ENCODE assay signal across 20 mouse cellular contexts in genomic region chr5:96969032-96969431, GRCm38 (mm10). TPM values are rescaled to one million over a fixed set of nuclear protein-coding genes. Genes with fewer than 3 reads are reported as not detected.
DNase-seq lines count a peak whose midpoint lies in the region; ATAC-seq and TF ChIP-seq lines count a peak whose summit lies in the region.
"Had no signal": no experiment of that assay in that cellular context is flagged by ENCODE, and none has a peak within 500 bp of the region (broad histone marks: within the 10 kb centered on the region; RNA-seq: fewer than 3 reads in every experiment).

No protein-coding gene starts in this region.

- H3K9me3 ChIP-seq in liver, embryonic 12.5 days (replicated peaks), result no peaks in the 10 kb centered on the region
- H3K9me3 ChIP-seq in liver, postnatal 0 days (ENCODE audit: low read length), result no peaks in the 10 kb centered on the region
- no peaks in the 10 kb centered on the region for H3K9me3 ChIP-seq in MEL (replicated peaks; ENCODE audit: insufficient read depth, low read length)
- H3K9me3 ChIP-seq: midbrain, embryonic 15.5 days; neural tube, embryonic 15.5 days had no signal

- peak overlapping the region; percentile 27; the same call in 1 of the 2 replicates for H3K27ac ChIP-seq in liver, embryonic 12.5 days
- H3K27ac ChIP-seq in liver, postnatal 0 days (ENCODE audit: low read depth), result no peak overlapping the region
- H3K27ac ChIP-seq in MEL (ENCODE audit: control insufficient read depth, low read depth, low read length), result peak overlapping the region; percentile 18
- H3K27ac ChIP-seq in small intestine, adult 2 months (ENCODE audit: insufficient read depth, low read depth, low read length), result peak overlapping the region; percentile 57
- H3K27ac ChIP-seq: gastrocnemius, adult 2 months; midbrain, embryonic 15.5 days; neural tube, embryonic 15.5 days had no signal

- H3K36me3 ChIP-seq in liver, embryonic 12.5 days, result no peaks in the 10 kb centered on the region
- no peaks in the 10 kb centered on the region for H3K36me3 ChIP-seq in liver, postnatal 0 days (replicated peaks; ENCODE audit: insufficient read depth, low read length)
- H3K36me3 ChIP-seq in MEL (ENCODE audit: control insufficient read depth in 1 of 2, insufficient read depth in 2 of 2, low read length in 2 of 2), result peaks cover 0 to 18% of the 10 kb centered on the region in 2 experiments; a peak in 2 of 4 replicates
- H3K36me3 ChIP-seq in small intestine, adult 2 months (ENCODE audit: control insufficient read depth, insufficient read depth, low read length), result no peaks in the 10 kb centered on the region
- H3K36me3 ChIP-seq: midbrain, embryonic 15.5 days; neural tube, embryonic 15.5 days had no signal

- DNase-seq in heart, adult 11 months, result peak; percentile 52
- DNase-seq in heart, adult 18-20 months, result no peak
- no peak for DNase-seq in liver, postnatal 0 days
- DNase-seq in MEL (ENCODE audit: low read depth, low spot score), result no peak
- DNase-seq in T-cell, adult 2 months (ENCODE audit: low spot score), result no peak
- DNase-seq: adrenal gland, postnatal 10 days; cerebellum, adult 11 months; cerebellum, postnatal 14 days; gastrocnemius, adult 2 months; layer of hippocampus, adult 9-11 months; lung, embryonic 14.5 days; lung, postnatal 4 days; spleen, adult 18-20 months; thymus, postnatal 36 days had no signal

- H3K4me1 ChIP-seq in liver, embryonic 12.5 days, result peaks cover 50% of the 10 kb centered on the region
- peaks cover 11% of the 10 kb centered on the region for H3K4me1 ChIP-seq in liver, postnatal 0 days (ENCODE audit: insufficient read depth)
- H3K4me1 ChIP-seq in MEL (ENCODE audit: control insufficient read depth in 1 of 2, insufficient read depth in 2 of 2, low read length in 2 of 2), result peaks cover 6 to 19% of the 10 kb centered on the region in 2 experiments
- peaks cover 12% of the 10 kb centered on the region for H3K4me1 ChIP-seq in small intestine, adult 2 months (ENCODE audit: control insufficient read depth, insufficient read depth, insufficient read length, low read length)

- no peak for TF ChIP-seq EP300 in liver, postnatal 0 days (IDR thresholded peaks at IDR 0.05; ENCODE audit: low read depth)
- TF ChIP-seq EP300 in MEL (IDR thresholded peaks at IDR 0.05; ENCODE audit: low read depth in 1 of 2, low read length in 2 of 2), result no peak

- H3K79me2 ChIP-seq in MEL (ENCODE audit: control insufficient read depth, insufficient read depth, low read length, poor library complexity), result no peaks in the 10 kb centered on the region

- TF ChIP-seq CTCF in liver, postnatal 0 days (IDR thresholded peaks at IDR 0.05; ENCODE audit: low read depth), result no peak
- no peak for TF ChIP-seq CTCF in MEL (IDR thresholded peaks at IDR 0.05 in 2 of 3, conservative IDR thresholded peaks at IDR 0.05 in 1 of 3; ENCODE audit: control insufficient read depth in 1 of 3, insufficient read depth in 1 of 3, low read depth in 2 of 3, low read length in 3 of 3, poor library complexity in 1 of 3, severe bottlenecking in 1 of 3)
- TF ChIP-seq CTCF in small intestine, adult 2 months (IDR thresholded peaks at IDR 0.05; ENCODE audit: extremely low read depth, insufficient read length, insufficient replicate concordance, low read depth, low read length), result no peak

- H3K4me3 ChIP-seq in liver, embryonic 12.5 days, result no peak overlapping the region
- H3K4me3 ChIP-seq in liver, postnatal 0 days (ENCODE audit: low read depth, low read length), result no peak overlapping the region
- 0 out of 4 replicates have a peak overlapping the region, but pooled peaks of 1 of the 2 experiments have one; percentile 4 for H3K4me3 ChIP-seq in MEL (ENCODE audit: control insufficient read depth in 1 of 2, insufficient read depth in 1 of 2, low read depth in 2 of 2, low read length in 2 of 2)
- no peak overlapping the region for H3K4me3 ChIP-seq in small intestine, adult 2 months (ENCODE audit: low read depth, low read length)
- H3K4me3 ChIP-seq: gastrocnemius, adult 2 months; midbrain, embryonic 15.5 days; neural tube, embryonic 15.5 days had no signal

- TF ChIP-seq RAD21 in MEL (IDR thresholded peaks at IDR 0.05; ENCODE audit: low read depth, low read length), result no peak

- 69% methylated on average over 3 of the region's 3 CpGs for WGBS in liver, embryonic 12.5 days (ENCODE audit: insufficient replicate concordance)
- 79% methylated on average over 3 of the region's 3 CpGs for WGBS in liver, postnatal 0 days (ENCODE audit: insufficient replicate concordance)
- WGBS in small intestine, adult 2 months, result 88% methylated on average over 3 of the region's 3 CpGs

- 0 out of 2 replicates have a peak overlapping the region, but pooled peaks have one; percentile 5 for H3K9ac ChIP-seq in liver, embryonic 12.5 days
- no peak overlapping the region for H3K9ac ChIP-seq in liver, postnatal 0 days (replicated peaks)
- peak overlapping the region; percentile 24 for H3K9ac ChIP-seq in MEL (ENCODE audit: control insufficient read depth, low read depth, low read length, poor library complexity, severe bottlenecking)
- H3K9ac ChIP-seq: lung, embryonic 14.5 days; midbrain, embryonic 15.5 days; neural tube, embryonic 15.5 days had no signal

- ATAC-seq in liver, embryonic 12.5 days, result no peak
- no peak for ATAC-seq in liver, postnatal 0 days
- ATAC-seq: activated CD4-positive, CD25-positive, alpha-beta regulatory T cell, adult 4 months; midbrain, embryonic 15.5 days; Patski had no signal

- no peaks in the 10 kb centered on the region for H3K27me3 ChIP-seq in liver, embryonic 12.5 days (replicated peaks)
- H3K27me3 ChIP-seq in liver, postnatal 0 days (ENCODE audit: insufficient read depth, low read length), result no peaks in the 10 kb centered on the region
- no peaks in the 10 kb centered on the region for H3K27me3 ChIP-seq in MEL (ENCODE audit: control insufficient read depth in 1 of 2, insufficient read depth in 2 of 2, low read length in 2 of 2)
- H3K27me3 ChIP-seq in small intestine, adult 2 months (ENCODE audit: control insufficient read depth, insufficient read depth, low read length), result no peaks in the 10 kb centered on the region
- H3K27me3 ChIP-seq: midbrain, embryonic 15.5 days; neural tube, embryonic 15.5 days; Patski had no signal

- TF ChIP-seq POLR2A in MEL (IDR thresholded peaks at IDR 0.05; ENCODE audit: control insufficient read depth in 1 of 2, insufficient read depth in 1 of 2, low read depth in 1 of 2, low read length in 2 of 2, poor library complexity in 1 of 2), result no peak
- no peak for TF ChIP-seq POLR2A in small intestine, adult 2 months (IDR thresholded peaks at IDR 0.05; ENCODE audit: low read depth, low read length)

- H3K4me2 ChIP-seq in liver, embryonic 12.5 days, result no peak overlapping the region
- no peak overlapping the region for H3K4me2 ChIP-seq in liver, postnatal 0 days (ENCODE audit: low read depth, low read length)
- H3K4me2 ChIP-seq: lung, embryonic 14.5 days; midbrain, embryonic 15.5 days; neural tube, embryonic 15.5 days had no signal

TF ChIP-seq in MEL, 35 proteins besides CTCF, POLR2A, EP300 and RAD21:
- TF ChIP-seq UBTF (IDR thresholded peaks at IDR 0.05; ENCODE audit: borderline replicate concordance, insufficient read depth, low read depth, low read length) (no peak), SMC3 (IDR thresholded peaks at IDR 0.05; ENCODE audit: low read depth, low read length) (no peak), NRF1 (IDR thresholded peaks at IDR 0.05; ENCODE audit: insufficient read depth, low read depth, low read length, poor library complexity, severe bottlenecking) (no peak), KAT2A (conservative IDR thresholded peaks at IDR 0.05; ENCODE audit: low read depth, low read length) (no peak), HCFC1 (IDR thresholded peaks at IDR 0.05; ENCODE audit: low read depth, low read length) (no peak), ETS1 (IDR thresholded peaks at IDR 0.05; ENCODE audit: low read depth, low read length) (no peak)

RNA-seq across cellular contexts. Expression of gene Bmp2k, which starts 28.5 kb away (rescaled TPM):
- total RNA-seq in heart, adult 18-20 months (2021), result 1 to 10 TPM; 6.7 to 7.0 TPM
- polyA plus RNA-seq in liver, embryonic 12.5 days (2016; fragmentation: Nextera tagmentation; extraction: Ambion mirVana), result 57.2 and 59.8 TPM in 2 replicates
- 13.6 and 15.2 TPM in 2 replicates for polyA plus RNA-seq in liver, postnatal 0 days (2015; fragmentation: Nextera tagmentation; extraction: Ambion mirVana)
- 10.8 and 11.2 TPM in 2 replicates for total RNA-seq in MEL (2012; rRNA removed)
- 10 to 100 TPM in 1 of 2 experiments, not detected in 1; 16.3 TPM for polyA plus RNA-seq in MEL (2012; ENCODE audit: insufficient read depth in 1 of 2, insufficient read length in 2 of 2, low read depth in 1 of 2, low replicate concordance in 2 of 2, missing spikeins in 1 of 2)
- polyA plus RNA-seq in small intestine, adult 2 months (2012; rRNA removed), result 5.9 and 13.0 TPM in 2 replicates
